7 mouse cellular contexts compared by ENCODE assay signal in the genomic region with DNA sequence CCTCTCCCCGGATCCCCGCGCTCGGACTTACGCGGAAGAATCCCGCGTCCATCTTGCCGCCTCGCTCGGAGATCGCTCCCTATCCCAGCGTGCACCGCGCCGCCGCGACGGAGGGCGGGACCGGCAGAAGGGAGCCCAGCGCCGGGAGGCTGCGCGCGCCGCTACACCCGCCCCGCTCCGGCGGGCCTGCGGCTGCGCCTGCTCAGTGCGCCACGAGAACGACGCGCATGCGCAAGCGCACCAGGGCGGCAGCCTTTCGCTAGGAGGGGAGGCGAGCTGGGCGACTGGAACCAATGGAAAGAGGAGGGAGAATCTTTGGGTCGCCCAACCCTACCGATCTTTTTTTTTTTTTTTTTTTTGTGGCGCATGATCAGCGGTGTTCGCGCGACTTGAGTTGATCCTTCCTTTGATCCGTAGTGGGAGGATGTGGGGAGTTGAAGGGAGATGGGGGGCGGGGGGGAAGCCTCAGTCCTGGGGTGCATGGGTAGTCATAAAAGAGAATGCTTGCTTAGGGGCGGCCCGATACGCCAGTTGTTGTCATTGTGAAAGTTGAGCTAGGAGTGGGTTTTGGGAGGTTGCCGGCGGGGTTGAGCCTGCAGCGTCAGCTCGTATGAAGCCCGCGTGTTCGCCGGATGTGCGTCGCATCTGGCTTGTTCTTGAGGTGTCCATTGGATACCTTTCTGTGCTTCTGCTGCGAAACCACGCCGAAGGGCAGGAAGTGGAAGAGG. TPM values are rescaled to one million over a fixed set of nuclear protein-coding genes. Genes with fewer than 3 reads are reported as not detected.
A peak's percentile ranks its signal among the peaks of the same experiment; 100 is the strongest.
DNase-seq lines count a peak whose midpoint lies in the region; ATAC-seq and TF ChIP-seq lines count a peak whose summit lies in the region.

A gene (minus strand): TSS at position 256 of the 728 bp plus-strand sequence.

- H3K9me3 ChIP-seq in embryonic facial prominence, embryonic 10.5 days: peaks cover 4% of the 10 kb centered on the region; the same call in 1 of the 2 replicates
- no peaks in the 10 kb centered on the region for H3K9me3 ChIP-seq in intestine, postnatal 0 days (ENCODE audit: control insufficient read depth)
- H3K9me3 ChIP-seq in midbrain, embryonic 12.5 days: no peaks in the 10 kb centered on the region

- WGBS in embryonic facial prominence, embryonic 10.5 days: under 1% methylated on average over 69 of the region's 69 CpGs
- under 1% methylated on average over 69 of the region's 69 CpGs for WGBS in intestine, postnatal 0 days
- WGBS in midbrain, embryonic 12.5 days: under 1% methylated on average over 62 of the region's 69 CpGs
- under 1% methylated on average over 69 of the region's 69 CpGs for WGBS in small intestine, adult 2 months

- H3K4me1 ChIP-seq in embryonic facial prominence, embryonic 10.5 days: peaks cover 17% of the 10 kb centered on the region
- H3K4me1 ChIP-seq in intestine, postnatal 0 days (replicated peaks; ENCODE audit: control insufficient read depth, insufficient read depth, low read length): peaks cover 8% of the 10 kb centered on the region; the same call in 1 of the 2 replicates
- peaks cover 21% of the 10 kb centered on the region for H3K4me1 ChIP-seq in midbrain, embryonic 12.5 days
- H3K4me1 ChIP-seq in small intestine, adult 2 months (ENCODE audit: control insufficient read depth, insufficient read depth, insufficient read length, low read length): peaks cover 13% of the 10 kb centered on the region

- H3K36me3 ChIP-seq in embryonic facial prominence, embryonic 10.5 days (replicated peaks): peaks cover 33% of the 10 kb centered on the region
- 0 out of 2 replicates have a peak, but pooled peaks cover 3% of the 10 kb centered on the region for H3K36me3 ChIP-seq in intestine, postnatal 0 days (ENCODE audit: control insufficient read depth, insufficient read depth)
- peaks cover 17% of the 10 kb centered on the region for H3K36me3 ChIP-seq in midbrain, embryonic 12.5 days
- peaks cover 4% of the 10 kb centered on the region; the same call in 1 of the 2 replicates for H3K36me3 ChIP-seq in small intestine, adult 2 months (ENCODE audit: control insufficient read depth, insufficient read depth, low read length)

- H3K27me3 ChIP-seq in embryonic facial prominence, embryonic 10.5 days (replicated peaks; ENCODE audit: low read depth, poor library complexity, severe bottlenecking): no peaks in the 10 kb centered on the region
- H3K27me3 ChIP-seq in intestine, postnatal 0 days (replicated peaks; ENCODE audit: control insufficient read depth, insufficient read depth, low read length): no peaks in the 10 kb centered on the region
- H3K27me3 ChIP-seq in midbrain, embryonic 12.5 days: no peaks in the 10 kb centered on the region
- H3K27me3 ChIP-seq in small intestine, adult 2 months (ENCODE audit: control insufficient read depth, insufficient read depth, low read length): no peaks in the 10 kb centered on the region

- H3K4me3 ChIP-seq in embryonic facial prominence, embryonic 10.5 days: peak within 1 kb of the TSS; percentile 85
- H3K4me3 ChIP-seq in intestine, postnatal 0 days (ENCODE audit: low read depth, low read length): peak within 1 kb of the TSS; percentile 78
- H3K4me3 ChIP-seq in midbrain, embryonic 12.5 days: peak within 1 kb of the TSS; percentile 99
- peak within 1 kb of the TSS; percentile 96 for H3K4me3 ChIP-seq in small intestine, adult 2 months (ENCODE audit: low read depth, low read length)

- ATAC-seq in intestine, postnatal 0 days: peak; percentile 91
- ATAC-seq in midbrain, embryonic 12.5 days (ENCODE audit: low FRiP score, low read depth): peak; percentile 97

- DNase-seq in adrenal gland, postnatal 10 days: peak; percentile 100
- DNase-seq in embryonic facial prominence, embryonic 10.5 days (ENCODE audit: low spot score): peak; percentile 99
- DNase-seq in gonadal fat pad, adult 2 months (ENCODE audit: low read depth): peak; percentile 70
- peak; percentile 99 for DNase-seq in left cerebral cortex, postnatal 4 days

- TF ChIP-seq CTCF in intestine, postnatal 0 days (IDR thresholded peaks at IDR 0.05; ENCODE audit: low read depth): no peak
- TF ChIP-seq CTCF in small intestine, adult 2 months (IDR thresholded peaks at IDR 0.05; ENCODE audit: extremely low read depth, insufficient read length, insufficient replicate concordance, low read depth, low read length): no peak

- H3K4me2 ChIP-seq in intestine, postnatal 0 days (replicated peaks; ENCODE audit: low read depth): peak within 1 kb of the TSS; percentile 76
- peak within 1 kb of the TSS; percentile 75 for H3K4me2 ChIP-seq in midbrain, embryonic 12.5 days (replicated peaks)

- TF ChIP-seq POLR2A in small intestine, adult 2 months (IDR thresholded peaks at IDR 0.05; ENCODE audit: low read depth, low read length): peak; percentile 85

- H3K27ac ChIP-seq in embryonic facial prominence, embryonic 10.5 days (replicated peaks): peak within 1 kb of the TSS; percentile 98
- H3K27ac ChIP-seq in intestine, postnatal 0 days (ENCODE audit: low read depth, low read length): peak within 1 kb of the TSS; percentile 93
- H3K27ac ChIP-seq in midbrain, embryonic 12.5 days (replicated peaks): peak within 1 kb of the TSS; percentile 97
- H3K27ac ChIP-seq in small intestine, adult 2 months (ENCODE audit: insufficient read depth, low read depth, low read length): peak within 1 kb of the TSS; percentile 86

- intact Hi-C loops in left cerebral cortex, postnatal 4 days (cut with DNase I): no loop called here

- H3K9ac ChIP-seq in intestine, postnatal 0 days (ENCODE audit: low read depth, low read length): peak within 1 kb of the TSS; percentile 90
- peak within 1 kb of the TSS; percentile 98 for H3K9ac ChIP-seq in midbrain, embryonic 12.5 days (replicated peaks)

RNA-seq across cellular contexts. Expression of the gene that starts here (rescaled TPM):
- total RNA-seq in adrenal gland, postnatal 10 days (2021): 100 to 1,000 TPM; 104 to 137 TPM
- 240 and 247 TPM in 2 replicates for polyA plus RNA-seq in embryonic facial prominence, embryonic 10.5 days (2016; fragmentation: Nextera tagmentation; extraction: Ambion mirVana)
- 35.4 and 62.4 TPM in 2 replicates for polyA plus RNA-seq in gonadal fat pad, adult 2 months (2012; rRNA removed)
- 113 and 126 TPM in 2 replicates for polyA plus RNA-seq in intestine, postnatal 0 days (2015; fragmentation: Nextera tagmentation; extraction: Ambion mirVana)
- total RNA-seq in left cerebral cortex, postnatal 4 days (2021): 100 to 1,000 TPM; 162 to 169 TPM
- polyA plus RNA-seq in midbrain, embryonic 12.5 days (2016; fragmentation: Nextera tagmentation; extraction: Ambion mirVana): 249 and 257 TPM in 2 replicates
- 7.4 and 12.2 TPM in 2 replicates for polyA plus RNA-seq in small intestine, adult 2 months (2012; rRNA removed)

Comparison
In these comparisons a context has a peak if more than half of its experiments do, and no peak if none do; other contexts are left out.
1. Peak in every context shown above with its lines: DNase-seq, ATAC-seq, H3K4me3 ChIP-seq and H3K27ac ChIP-seq.